Mouse (Mus musculus): ENCODE measurements around the gene Mfsd4b3.
"Not testable (repeated sequence)": the region's sequence is repeated elsewhere in the genome, so short reads cannot be mapped to it uniquely, and the experiment has no call there.

Mfsd4b3 gene

DNA sequence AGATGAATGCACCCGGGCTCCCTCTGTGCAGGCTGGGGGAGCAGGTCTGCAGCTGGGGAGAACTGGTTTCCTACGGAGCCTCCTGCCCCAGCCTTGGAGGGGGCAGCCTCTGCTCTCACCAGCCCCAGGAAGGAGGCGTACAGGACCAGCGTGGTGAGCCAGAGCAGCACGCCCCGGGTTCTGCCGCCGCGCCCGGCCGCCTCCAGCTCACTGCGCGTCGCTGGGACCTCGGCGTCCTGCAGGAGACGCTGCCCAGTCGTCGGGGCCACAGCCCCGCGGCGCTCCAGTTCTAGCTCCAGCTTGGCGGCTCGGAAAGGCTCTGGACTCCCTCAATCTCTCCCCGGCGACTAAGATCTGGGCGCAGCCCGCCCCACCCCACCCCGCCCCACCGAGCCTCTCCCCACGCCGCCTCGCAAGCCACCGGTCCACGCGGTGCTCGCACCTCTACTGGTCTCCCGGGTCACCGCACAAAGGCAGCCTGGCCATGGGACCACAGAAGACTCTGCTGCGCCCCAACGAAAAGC is 33.3 kb downstream of the Mfsd4b3 start, which contains the start of gene Mfsd4b2:
TSS of gene Mfsd4b2 (minus strand) at position 308 of the 524 bp plus-strand sequence.
- no peak for DNase-seq (ENCODE audit: extremely low spot score, low read depth, low spot score)

GRCm38 (mm10) chr10:39924556-39924955 is 35.4 kb downstream of the Mfsd4b3 start:
- DNase-seq (ENCODE audit: extremely low spot score, low read depth, low spot score): not testable (repeated sequence)

DNA sequence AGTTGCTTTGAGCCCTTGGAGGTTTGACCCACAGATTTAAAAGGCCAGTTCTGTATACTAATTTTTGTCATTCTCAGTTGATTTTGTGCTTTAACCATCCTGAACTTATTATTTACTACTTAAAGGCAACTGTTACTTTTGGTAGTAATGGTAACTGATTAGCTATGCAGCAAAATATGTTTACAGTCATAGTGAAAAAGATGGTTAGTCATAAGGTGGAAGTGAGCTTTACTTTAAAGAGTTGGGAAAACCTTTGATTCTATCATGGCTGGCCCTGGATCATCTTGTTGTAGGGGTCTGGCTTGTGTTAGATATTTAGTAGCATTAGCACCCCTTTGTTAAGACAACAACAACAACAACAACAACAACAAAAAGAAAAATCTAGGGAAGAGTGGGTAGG is 47.3 kb downstream of the Mfsd4b3 start:
- DNase-seq (ENCODE audit: extremely low spot score, low read depth, low spot score): no peak

GRCm38 (mm10) chr10:39908768-39909441 is 51.0 kb downstream of the Mfsd4b3 start:
- DNase-seq (ENCODE audit: extremely low spot score, low read depth, low spot score): no peak

DNA sequence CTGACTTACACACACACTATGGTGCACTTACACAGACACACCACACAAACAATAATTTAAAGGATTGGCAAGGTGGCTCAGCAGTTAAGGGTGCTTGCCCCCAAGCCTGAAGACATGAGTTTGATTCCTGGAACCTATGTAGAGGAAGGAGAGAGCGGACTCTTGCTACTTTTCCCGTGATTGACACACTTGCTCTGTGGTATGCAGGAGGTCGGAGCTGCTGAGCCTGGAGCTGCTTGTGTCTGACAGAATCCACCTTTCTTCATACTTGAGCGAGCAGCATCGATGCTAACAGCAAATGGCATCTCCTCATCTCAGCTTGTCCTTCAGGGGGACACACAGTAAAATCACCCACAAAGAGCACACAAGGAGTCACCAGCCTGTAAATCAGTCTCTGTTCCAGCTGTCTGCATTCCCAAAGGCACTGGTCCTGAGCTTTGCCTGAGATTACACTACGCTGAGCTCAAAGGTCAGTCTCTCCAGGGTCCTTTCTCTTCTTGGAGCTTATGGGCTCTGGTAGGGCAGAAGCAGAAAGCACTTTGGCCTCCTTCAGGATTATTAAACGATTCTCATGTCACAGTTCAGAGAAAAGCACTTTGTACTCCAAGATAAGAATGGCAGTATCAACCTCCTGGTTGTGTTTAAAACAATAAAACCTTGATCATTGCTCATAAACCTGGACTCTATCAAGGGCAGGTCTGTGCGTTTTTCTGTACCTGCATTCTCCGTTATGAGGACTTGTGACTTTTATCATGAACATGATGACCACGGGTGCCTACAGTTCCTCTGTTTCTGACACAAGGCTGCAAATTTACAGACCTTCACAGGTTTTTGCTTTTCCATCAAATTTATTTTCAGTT is 52.9 kb downstream of the Mfsd4b3 start:
- no peak for DNase-seq (ENCODE audit: extremely low spot score, low read depth, low spot score)

DNA sequence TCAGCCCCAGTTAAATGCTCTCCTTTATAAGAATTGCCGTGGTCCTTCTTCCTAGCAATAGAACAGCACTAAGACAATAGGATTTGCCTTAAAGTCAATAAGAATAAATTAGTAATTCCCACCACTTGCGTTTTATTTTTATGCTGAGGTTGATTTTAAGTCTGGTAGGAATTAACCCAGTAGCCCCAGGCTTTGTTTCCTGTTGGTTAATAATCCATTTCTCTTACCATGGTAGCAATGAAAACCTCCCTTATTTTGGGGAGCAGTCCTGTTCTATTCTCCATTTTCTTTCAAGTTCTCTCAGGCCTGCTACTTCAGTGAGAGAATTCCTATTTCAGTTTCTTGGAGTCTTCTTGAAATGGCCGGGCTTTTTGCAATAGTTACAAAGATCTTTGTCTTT is 55.8 kb downstream of the Mfsd4b3 start:
- no peak for DNase-seq (ENCODE audit: extremely low spot score, low read depth, low spot score)

GRCm38 (mm10) chr10:39898874-39899371 is 61.0 kb downstream of the Mfsd4b3 start, which contains the start of gene Mfsd4b4:
TSS of gene Mfsd4b4 (minus strand) at chr10:39899238.
- peak; percentile 70 for DNase-seq (ENCODE audit: extremely low spot score, low read depth, low spot score)
